In genomic region chr13:40722741-40723597, GRCm38 (mm10) we compare ENCODE assay signal across 8 mouse cellular contexts. TPM values are rescaled to one million over a fixed set of nuclear protein-coding genes. Genes with fewer than 3 reads are reported as not detected.
DNase-seq lines count a peak whose midpoint lies in the region; ATAC-seq lines count a peak whose summit lies in the region.

No protein-coding gene starts in this region.

- peak overlapping the region; percentile 91 for H3K27ac ChIP-seq in hindbrain, embryonic 13.5 days

- H3K4me1 ChIP-seq in hindbrain, embryonic 13.5 days (replicated peaks) = peaks cover 18% of the 10 kb centered on the region

- peaks cover 79% of the 10 kb centered on the region for H3K27me3 ChIP-seq in hindbrain, embryonic 13.5 days

- H3K9me3 ChIP-seq in hindbrain, embryonic 13.5 days = no peaks in the 10 kb centered on the region

- ATAC-seq in hindbrain, embryonic 13.5 days (ENCODE audit: low FRiP score) = peak; percentile 96

- peak; percentile 88 for DNase-seq in T-cell, adult 2 months (ENCODE audit: low spot score)
- peak; percentile 93 to 94 for DNase-seq in cerebellum, postnatal 14 days
- peak; percentile 66 to 67 for DNase-seq in frontal cortex, postnatal 14 days (ENCODE audit: low spot score in 2 of 2)
- peak; percentile 61 to 65 for DNase-seq in left cerebral cortex, adult 18-20 months (ENCODE audit: low spot score in 2 of 2)
- peak; percentile 92 to 93 for DNase-seq in lung, postnatal 4 days
- DNase-seq in retina, postnatal 1 day = peak; percentile 96
- peak; percentile 98 for DNase-seq in thymus, postnatal 4 days

- peak overlapping the region; percentile 74 for H3K9ac ChIP-seq in hindbrain, embryonic 13.5 days

- no peaks in the 10 kb centered on the region for H3K36me3 ChIP-seq in hindbrain, embryonic 13.5 days

- peak overlapping the region; percentile 52 for H3K4me3 ChIP-seq in hindbrain, embryonic 13.5 days

- under 1% methylated on average over 70 of the region's 70 CpGs for WGBS in hindbrain, embryonic 13.5 days

- peak overlapping the region; percentile 78 for H3K4me2 ChIP-seq in hindbrain, embryonic 13.5 days

RNA-seq across cellular contexts. Expression of gene Tfap2a, which starts 15.2 kb away (rescaled TPM):
- polyA plus RNA-seq in hindbrain, embryonic 13.5 days (2015; fragmentation: Nextera tagmentation; extraction: Ambion mirVana) = 14.2 and 22.9 TPM in 2 replicates
- total RNA-seq in left cerebral cortex, adult 18-20 months (2021) = under 1 TPM; 0.67 to 0.87 TPM

Comparison
In these comparisons a context has a peak if more than half of its experiments do, and no peak if none do; other contexts are left out.
1. Peak in every context shown above with its lines: DNase-seq, ATAC-seq, H3K4me3 ChIP-seq and H3K27ac ChIP-seq.